Mouse (Mus musculus) hindbrain, embryonic 13.5 days (tissue): ENCODE measurements around the gene Il17d. TPM values are rescaled to one million over a fixed set of nuclear protein-coding genes. Genes with fewer than 3 reads are reported as not detected.

Experiments
- ATAC-seq: fragments of 200-750 bp; cut with Nextera tagmentation; 2 replicates; pipeline ENCODE4 v1.8.0; 2017; ENCODE audit warnings: moderate TSS enrichment; ENCODE audit not compliant: low FRiP score
- H3K27ac ChIP-seq: fragments of 300-500 bp; sonication (generic); 2 replicates; pipeline ENCODE4 v1.5.1; 2015; ENCODE audit warnings: inconsistent platforms, mild to moderate bottlenecking, moderate library complexity
- H3K27me3 ChIP-seq: fragments of 300-500 bp; sonication (generic); 2 replicates; pipeline ENCODE4 v1.6.1; 2015; ENCODE audit warnings: mild to moderate bottlenecking, inconsistent platforms
- H3K36me3 ChIP-seq: fragments of 300-500 bp; sonication (generic); 2 replicates; pipeline ENCODE4 v1.6.1; 2015; ENCODE audit warnings: mild to moderate bottlenecking, inconsistent platforms
- H3K4me1 ChIP-seq: fragments of 300-500 bp; sonication (generic); replicated peaks from 2 replicates; pipeline ENCODE4 v1.6.1; 2015; ENCODE audit warnings: inconsistent platforms
- H3K4me2 ChIP-seq: fragments of 300-500 bp; sonication (generic); 2 replicates; pipeline ENCODE4 v1.6.1; 2015; ENCODE audit warnings: inconsistent platforms, mild to moderate bottlenecking, moderate library complexity
- H3K4me3 ChIP-seq: fragments of 300-500 bp; sonication (generic); 2 replicates; pipeline ENCODE4 v1.5.1; 2015; ENCODE audit warnings: mild to moderate bottlenecking, inconsistent platforms
- H3K9ac ChIP-seq: fragments of 300-500 bp; sonication (generic); 2 replicates; pipeline ENCODE4 v1.6.1; 2015; ENCODE audit warnings: mild to moderate bottlenecking, inconsistent platforms
- H3K9me3 ChIP-seq: fragments of 300-500 bp; sonication (generic); 2 replicates; pipeline ENCODE4 v1.6.1; 2016; ENCODE audit warnings: inconsistent platforms
- WGBS: fragments of 180-500 bp; shearing (Covaris S2); methylation state at CpG from one replicate; pipeline ENCODE4 v1.1.7; 2015; 5-methylcytosine and 5-hydroxymethylcytosine counted together
- polyA plus RNA-seq: library from polyadenylated mRNA; unstranded; fragments of >200 nt; fragmentation: Nextera tagmentation; extraction: Ambion mirVana; gene quantifications from 2 replicates; pipeline ENCODE4 v1.2.1, GENCODE M21; 2015

Il17d gene
- polyA plus RNA-seq, 1 experiment from 2014 or later: 4.0 TPM

DNA sequence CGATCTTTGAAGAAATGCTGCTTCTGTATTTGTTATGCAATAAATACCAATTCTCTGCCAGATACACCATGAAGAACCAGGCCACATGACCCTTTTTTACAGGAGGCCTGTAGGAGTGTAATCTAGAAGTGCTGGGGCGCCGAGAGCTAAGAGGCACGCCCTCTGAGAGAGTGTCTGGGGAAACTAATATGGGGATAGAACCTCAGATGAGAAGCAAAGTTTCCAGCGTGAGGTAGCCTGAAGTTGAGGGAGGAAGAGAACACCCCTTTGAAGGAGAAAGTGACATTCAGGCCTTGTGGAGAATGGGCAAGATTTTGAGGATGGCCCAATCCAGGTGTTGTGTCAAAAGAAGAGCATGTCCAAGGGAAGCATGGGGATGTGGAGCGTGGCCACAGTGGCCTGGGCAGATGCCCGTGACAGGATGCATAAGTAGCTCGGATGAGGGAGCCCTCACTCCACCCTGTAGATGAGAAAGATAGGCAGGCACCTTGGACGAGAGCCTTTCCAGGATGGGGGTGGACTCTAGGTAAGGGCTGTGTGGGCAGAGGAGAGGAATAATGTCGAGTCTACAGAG lies 1.6 kb downstream of the Il17d start:
- Histone ChIP-seq H3K9ac (peak overlapping the region; percentile 84), H3K27ac (no peak overlapping the region), H3K4me3 (peak overlapping the region; percentile 78), H3K9me3 (no peaks in the 10 kb centered on the region), H3K36me3 (no peaks in the 10 kb centered on the region), H3K4me2 (peak overlapping the region; percentile 82), H3K27me3 (peaks cover 30% of the 10 kb centered on the region), H3K4me1 (peaks cover 25% of the 10 kb centered on the region)
- 62% methylated on average over 10 of the region's 10 CpGs for WGBS
- ATAC-seq: peak; percentile 20

DNA sequence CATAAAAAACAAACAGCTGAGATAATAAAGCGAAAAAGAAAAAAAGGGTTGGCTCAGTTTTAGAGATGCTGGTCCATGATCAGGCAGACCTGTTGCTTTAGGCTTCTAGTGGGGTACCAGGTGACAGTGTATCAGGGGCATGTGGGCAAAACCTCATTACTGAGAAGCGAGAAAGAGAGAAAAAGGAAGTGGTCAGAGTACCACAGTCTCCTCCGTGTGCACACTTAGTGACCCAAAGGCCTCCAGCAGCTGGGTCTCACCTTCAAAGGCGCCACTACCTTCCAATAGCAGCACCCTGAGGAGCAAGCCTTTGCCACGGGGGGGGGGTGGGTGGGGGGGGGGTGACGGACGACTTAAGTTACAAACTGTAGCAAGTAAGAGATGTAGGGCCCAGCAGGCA lies 2.5 kb downstream of the Il17d start:
- 38% methylated on average over 7 of the region's 7 CpGs for WGBS
- Histone ChIP-seq H3K9ac (no peak overlapping the region), H3K4me3 (no peak overlapping the region), H3K4me2 (no peak overlapping the region), H3K36me3 (no peaks in the 10 kb centered on the region), H3K27me3 (peaks cover 33% of the 10 kb centered on the region), H3K4me1 (peaks cover 25% of the 10 kb centered on the region), H3K9me3 (no peaks in the 10 kb centered on the region), H3K27ac (no peak overlapping the region)
- ATAC-seq: no peak

DNA sequence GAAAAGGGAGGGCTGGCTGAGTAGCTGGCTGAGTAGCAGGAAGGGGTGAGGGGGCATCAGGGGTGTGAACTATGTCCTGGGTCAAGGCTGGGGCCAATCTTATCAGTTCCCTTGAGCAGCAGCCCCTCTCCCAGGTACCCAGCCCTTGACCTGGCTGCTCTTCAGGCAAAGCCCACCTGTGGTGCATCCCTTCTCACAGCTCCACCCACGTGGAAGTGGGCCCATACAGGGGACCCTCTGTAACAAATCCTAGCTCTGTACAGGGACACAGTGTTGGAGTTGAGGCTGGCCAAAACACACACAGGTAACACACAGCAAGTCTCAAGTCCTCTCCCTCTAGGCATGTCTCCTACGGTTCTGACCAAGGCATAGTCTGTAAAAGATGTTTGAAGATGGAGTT lies 3.0 kb downstream of the Il17d start:
- no peak for ATAC-seq
- Histone ChIP-seq H3K9ac (no peak overlapping the region), H3K4me3 (no peak overlapping the region), H3K4me2 (no peak overlapping the region), H3K27me3 (peaks cover 33% of the 10 kb centered on the region), H3K27ac (no peak overlapping the region), H3K4me1 (peaks cover 25% of the 10 kb centered on the region), H3K36me3 (no peaks in the 10 kb centered on the region), H3K9me3 (no peaks in the 10 kb centered on the region)
- WGBS: 50% methylated on average over 2 of the region's 2 CpGs

DNA sequence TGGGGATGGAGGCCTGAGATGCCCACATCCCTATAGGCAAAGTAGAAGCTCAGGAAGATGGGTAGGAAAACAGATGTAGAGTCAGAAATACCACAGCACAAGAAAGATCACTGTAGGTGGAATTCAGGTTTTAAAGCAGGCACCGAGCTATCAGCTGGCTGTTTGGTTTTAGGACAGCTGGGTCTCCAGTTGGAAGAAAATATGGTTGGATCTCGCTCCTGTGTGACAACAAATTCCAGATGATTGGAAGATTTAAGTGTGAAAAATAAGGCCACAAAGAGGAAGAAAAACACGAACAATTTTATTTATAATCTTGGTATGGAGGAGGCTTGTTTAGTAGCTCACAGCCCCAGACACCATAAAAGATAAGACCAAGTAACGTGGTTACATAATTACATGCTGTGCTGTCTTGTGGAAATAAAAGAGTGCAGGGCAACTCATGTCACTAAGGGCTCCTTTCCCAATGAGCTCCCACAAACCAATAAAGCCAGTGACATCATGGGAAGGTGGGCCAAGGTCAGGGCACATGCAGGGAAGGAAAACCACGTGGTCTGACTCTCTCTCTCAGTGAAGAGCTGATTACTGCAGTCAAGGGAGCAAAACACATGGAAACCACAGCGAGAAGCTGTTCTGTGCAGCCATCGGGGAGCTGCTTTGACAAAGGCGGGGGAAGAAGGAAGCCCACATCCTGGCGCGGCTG lies 4.7 kb downstream of the Il17d start:
- no peak overlapping the region for H3K9ac ChIP-seq
- H3K9me3 ChIP-seq: no peaks in the 10 kb centered on the region
- 55% methylated on average over 10 of the region's 10 CpGs for WGBS
- no peaks in the 10 kb centered on the region for H3K36me3 ChIP-seq
- no peak overlapping the region for H3K27ac ChIP-seq
- H3K4me3 ChIP-seq: no peak overlapping the region
- H3K27me3 ChIP-seq: peaks cover 32% of the 10 kb centered on the region
- peaks cover 27% of the 10 kb centered on the region for H3K4me1 ChIP-seq
- no peak for ATAC-seq
- no peak overlapping the region for H3K4me2 ChIP-seq

DNA sequence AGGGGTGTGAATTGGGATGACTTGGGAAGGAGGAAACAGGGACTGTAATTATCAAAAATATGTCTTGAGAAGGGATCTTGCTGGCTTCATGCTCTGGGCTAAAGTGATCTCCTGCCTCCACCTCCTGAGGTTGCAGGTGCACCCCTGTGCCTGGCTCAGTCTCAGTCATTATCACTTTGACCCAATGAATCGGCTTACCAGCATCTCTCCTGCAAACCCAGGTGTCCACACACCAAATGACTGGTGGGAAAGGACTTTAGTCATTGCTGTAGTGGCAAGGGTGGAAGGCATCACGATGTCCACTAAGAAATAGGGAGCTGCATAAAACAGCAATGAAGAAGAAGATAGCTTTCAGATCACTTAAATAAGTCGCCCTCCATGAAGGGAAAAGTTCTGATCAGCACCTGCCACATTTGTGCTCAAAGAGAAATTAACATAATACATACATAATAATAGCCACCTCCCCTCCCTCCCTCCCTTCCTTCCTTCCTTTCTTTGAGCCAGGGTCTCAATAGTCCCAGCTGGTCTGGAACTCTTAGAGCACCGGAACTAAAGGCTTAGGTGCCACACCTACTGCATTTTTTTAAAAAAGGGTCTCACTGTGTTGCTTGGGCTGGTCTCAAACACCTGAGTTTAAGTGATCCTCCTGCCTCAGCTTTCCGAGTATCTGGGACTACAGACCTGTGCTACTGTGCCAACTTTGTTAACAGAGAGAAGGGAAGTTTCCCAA lies 5.4 kb downstream of the Il17d start:
- 69% methylated on average over 5 of the region's 5 CpGs for WGBS
- no peak for ATAC-seq

DNA sequence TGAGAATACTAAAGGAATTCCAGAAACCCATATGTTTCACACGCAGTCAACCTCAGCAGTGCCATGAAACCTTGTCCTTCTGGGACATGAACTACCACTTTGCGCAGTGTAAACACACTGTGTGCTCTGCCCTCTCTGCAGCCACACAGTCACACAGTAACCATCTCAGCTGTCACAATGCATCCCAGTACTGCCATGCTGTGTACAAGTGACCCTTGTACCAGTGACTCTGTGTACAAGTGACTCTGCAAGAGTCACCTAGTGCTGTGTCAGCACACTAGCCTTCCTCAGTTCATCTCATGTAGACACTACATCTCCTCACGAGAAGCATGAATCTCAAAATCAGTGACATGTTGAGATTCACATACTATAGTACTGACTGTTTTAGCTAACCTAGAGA lies 8.0 kb downstream of the Il17d start:
- H3K9ac ChIP-seq: no peak overlapping the region
- peaks cover 40% of the 10 kb centered on the region for H3K4me1 ChIP-seq
- no peaks in the 10 kb centered on the region for H3K9me3 ChIP-seq
- peaks cover 32% of the 10 kb centered on the region for H3K27me3 ChIP-seq
- no peaks in the 10 kb centered on the region for H3K36me3 ChIP-seq
- H3K4me2 ChIP-seq: no peak overlapping the region
- H3K4me3 ChIP-seq: no peak overlapping the region
- no peak for ATAC-seq
- 95% methylated on average over 3 of the region's 3 CpGs for WGBS
- no peak overlapping the region for H3K27ac ChIP-seq

More for the DNA sequence above, 5.4 kb downstream of the Il17d start:
- Histone ChIP-seq H3K27ac (no peak overlapping the region), H3K4me2 (no peak overlapping the region), H3K36me3 (no peaks in the 10 kb centered on the region), H3K27me3 (peaks cover 39% of the 10 kb centered on the region), H3K9me3 (no peaks in the 10 kb centered on the region), H3K4me3 (no peak overlapping the region), H3K9ac (no peak overlapping the region), H3K4me1 (peaks cover 30% of the 10 kb centered on the region)

DNA sequence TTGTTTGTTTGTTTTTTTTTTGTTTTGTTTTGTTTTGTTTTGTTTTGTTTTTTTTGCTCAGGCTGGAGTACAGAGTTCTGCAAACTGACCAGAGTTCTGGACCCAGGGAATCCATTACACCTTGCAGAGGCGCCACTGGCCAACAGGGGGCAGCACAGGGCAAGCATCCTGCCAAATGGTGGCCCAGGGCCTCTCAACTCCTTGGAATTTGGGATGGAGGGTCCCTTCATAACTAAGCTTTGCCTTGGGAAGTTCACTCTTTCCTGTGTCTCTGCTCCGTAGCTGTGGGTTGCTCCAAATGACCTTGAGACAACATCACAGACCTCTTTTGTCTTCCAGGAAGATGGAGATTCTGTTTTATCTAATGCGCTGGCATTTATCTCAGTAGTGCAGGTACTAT lies 8.6 kb downstream of the Il17d start:
- H3K4me2 ChIP-seq: no peak overlapping the region
- H3K9me3 ChIP-seq: no peaks in the 10 kb centered on the region
- H3K27ac ChIP-seq: no peak overlapping the region
- peaks cover 43% of the 10 kb centered on the region for H3K4me1 ChIP-seq
- 34% methylated on average over 3 of the region's 3 CpGs for WGBS
- H3K4me3 ChIP-seq: no peak overlapping the region
- H3K9ac ChIP-seq: no peak overlapping the region
- peaks cover 35% of the 10 kb centered on the region for H3K27me3 ChIP-seq
- H3K36me3 ChIP-seq: no peaks in the 10 kb centered on the region
- no peak for ATAC-seq

DNA sequence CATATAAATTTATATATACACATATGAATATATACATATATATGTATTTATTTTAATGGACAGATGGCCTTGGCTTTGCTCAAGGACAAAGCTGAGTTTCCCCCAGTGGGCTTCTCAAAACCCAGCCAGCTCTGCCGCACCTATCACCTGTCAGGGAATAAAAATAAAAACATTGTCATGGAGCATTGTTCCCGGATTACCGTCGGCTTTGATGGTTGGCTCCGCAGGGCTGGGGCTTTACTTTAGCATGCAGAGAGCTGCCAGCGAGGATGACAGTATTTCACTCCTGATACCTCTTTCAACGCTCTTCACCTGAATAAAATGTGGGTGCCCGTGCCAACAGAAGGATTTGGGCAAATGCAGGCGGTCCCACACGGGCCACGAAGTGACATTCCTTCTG lies 9.3 kb downstream of the Il17d start:
- H3K27ac ChIP-seq: no peak overlapping the region
- H3K4me1 ChIP-seq: peaks cover 43% of the 10 kb centered on the region
- H3K9me3 ChIP-seq: no peaks in the 10 kb centered on the region
- H3K36me3 ChIP-seq: no peaks in the 10 kb centered on the region
- peaks cover 35% of the 10 kb centered on the region for H3K27me3 ChIP-seq
- H3K9ac ChIP-seq: no peak overlapping the region
- H3K4me2 ChIP-seq: no peak overlapping the region
- ATAC-seq: no peak
- 14% methylated on average over 11 of the region's 11 CpGs for WGBS
- no peak overlapping the region for H3K4me3 ChIP-seq

DNA sequence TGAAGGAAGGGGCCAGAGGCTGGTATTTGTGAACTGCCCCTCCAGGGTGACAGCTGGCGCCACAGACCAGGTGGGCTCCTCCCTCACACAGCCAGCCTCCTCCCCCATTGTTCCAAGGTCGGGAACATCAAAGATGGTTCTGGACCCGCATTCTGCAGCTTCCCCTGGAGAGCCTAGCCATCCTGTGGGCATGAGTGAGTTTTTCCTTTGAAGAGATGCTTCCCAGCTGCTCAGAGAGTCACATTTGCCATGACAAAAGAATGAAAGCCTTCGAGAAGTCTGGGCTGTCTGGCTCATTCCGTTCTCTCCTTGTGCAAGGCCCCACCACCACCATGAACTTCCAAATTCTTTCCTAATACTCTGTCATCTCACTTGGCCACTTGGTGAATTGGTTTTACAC lies 9.8 kb downstream of the Il17d start:
- no peak for ATAC-seq
- Histone ChIP-seq H3K9ac (0 out of 2 replicates have a peak overlapping the region, but pooled peaks have one; percentile 19), H3K4me2 (no peak overlapping the region), H3K27me3 (peaks cover 35% of the 10 kb centered on the region), H3K36me3 (no peaks in the 10 kb centered on the region), H3K4me3 (no peak overlapping the region), H3K27ac (no peak overlapping the region), H3K9me3 (no peaks in the 10 kb centered on the region), H3K4me1 (peaks cover 43% of the 10 kb centered on the region)
- 5% methylated on average over 5 of the region's 5 CpGs for WGBS

DNA sequence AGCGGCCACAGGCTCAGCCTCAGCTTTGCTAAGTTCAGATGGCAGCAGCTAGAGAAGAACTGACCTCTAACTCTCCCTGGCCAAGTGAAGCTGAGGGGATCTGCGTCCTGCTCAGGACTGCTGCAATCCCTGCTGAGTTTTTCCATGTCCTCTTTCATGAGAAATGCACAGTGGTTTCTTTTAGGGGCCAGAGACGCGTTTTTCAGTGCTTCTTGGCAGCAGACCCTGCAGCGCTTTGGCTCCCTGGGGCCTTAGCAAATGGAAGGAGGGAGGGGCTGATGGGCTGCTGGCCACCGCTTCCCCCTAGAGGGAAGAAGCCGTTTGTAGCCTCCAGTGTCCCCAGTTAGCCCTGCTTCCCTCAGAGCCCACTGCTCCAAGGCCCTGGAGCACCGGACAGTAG lies 10.4 kb downstream of the Il17d start:
- ATAC-seq: peak; percentile 40; the same call in 1 of the 2 replicates
- Histone ChIP-seq H3K27me3 (peaks cover 35% of the 10 kb centered on the region), H3K4me2 (no peak overlapping the region), H3K4me3 (no peak overlapping the region), H3K9ac (0 out of 2 replicates have a peak overlapping the region, but pooled peaks have one; percentile 19), H3K27ac (0 out of 2 replicates have a peak overlapping the region, but pooled peaks have one; percentile 23), H3K4me1 (peaks cover 39% of the 10 kb centered on the region), H3K36me3 (no peaks in the 10 kb centered on the region), H3K9me3 (no peaks in the 10 kb centered on the region)
- 3% methylated on average over 8 of the region's 8 CpGs for WGBS

DNA sequence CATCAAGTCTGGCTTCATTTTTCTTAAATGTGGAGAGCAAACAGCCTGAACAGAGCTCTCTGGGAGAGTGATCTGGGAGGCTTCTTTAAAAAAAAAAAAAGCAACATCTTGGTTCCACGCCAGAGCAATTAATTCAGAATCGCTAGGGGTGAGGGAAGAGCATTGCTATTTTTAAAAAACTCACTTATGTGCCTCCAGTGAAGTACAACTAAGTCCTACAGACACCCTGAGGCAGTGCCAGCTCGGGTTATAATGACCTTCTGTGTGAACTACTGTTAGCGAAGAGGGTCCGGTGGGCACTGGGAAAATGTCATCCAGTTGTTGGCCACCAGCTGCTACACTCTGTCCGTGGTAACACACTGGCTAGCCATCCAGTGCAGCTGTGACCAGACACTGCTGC lies 11.1 kb downstream of the Il17d start:
- no peak for ATAC-seq
- H3K27ac ChIP-seq: no peak overlapping the region

DNA sequence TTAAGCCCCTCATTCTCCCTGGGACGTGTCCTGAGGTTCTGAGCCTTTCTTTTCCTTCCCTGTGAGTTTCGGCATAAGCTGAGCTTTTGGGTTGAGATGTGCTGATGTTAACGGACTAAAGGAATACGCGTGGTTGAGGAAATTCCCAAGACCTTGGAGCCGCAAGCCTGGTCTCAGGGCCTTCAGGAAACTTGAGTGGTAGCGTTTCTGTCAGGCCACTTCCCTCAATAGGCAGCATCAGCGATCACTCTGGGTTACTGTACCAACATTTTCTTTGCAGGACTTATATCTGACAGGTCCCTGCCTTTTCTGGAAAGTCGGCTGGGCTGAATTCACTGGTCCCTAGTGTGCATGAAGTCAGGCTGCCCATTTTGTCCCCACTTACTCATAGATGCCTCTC lies 12.2 kb downstream of the Il17d start:
- no peak overlapping the region for H3K27ac ChIP-seq
- 31% methylated on average over 9 of the region's 9 CpGs for WGBS
- H3K9ac ChIP-seq: no peak overlapping the region
- H3K27me3 ChIP-seq: peaks cover 33% of the 10 kb centered on the region
- 0 out of 2 replicates have a peak, but pooled peaks cover under 1% of the 10 kb centered on the region for H3K36me3 ChIP-seq
- no peak overlapping the region for H3K4me2 ChIP-seq
- no peak for ATAC-seq
- peaks cover 39% of the 10 kb centered on the region for H3K4me1 ChIP-seq
- H3K9me3 ChIP-seq: no peaks in the 10 kb centered on the region
- no peak overlapping the region for H3K4me3 ChIP-seq

More for the DNA sequence above, 11.1 kb downstream of the Il17d start:
- H3K36me3 ChIP-seq: no peaks in the 10 kb centered on the region
- no peak overlapping the region for H3K4me2 ChIP-seq
- WGBS: 53% methylated on average over 6 of the region's 6 CpGs
- H3K9me3 ChIP-seq: no peaks in the 10 kb centered on the region
- peaks cover 39% of the 10 kb centered on the region for H3K4me1 ChIP-seq
- H3K4me3 ChIP-seq: no peak overlapping the region
- peaks cover 35% of the 10 kb centered on the region for H3K27me3 ChIP-seq
- H3K9ac ChIP-seq: no peak overlapping the region
